Mouse (Mus musculus) layer of hippocampus, adult 8-10 months (tissue): Measurements from ENCODE around the gene Pla2g4e. TPM values are rescaled to one million over a fixed set of nuclear protein-coding genes. Genes with fewer than 3 reads are reported as not detected.

Source experiments
- DNase-seq, 2 experiments: peaks; one replicate each; pipeline ENCODE4 v3.0.0; 2022; ENCODE audit warnings: low spot score in 2 of 2
- total RNA-seq, 4 experiments: library from RNA; stranded (reverse); gene quantifications; 2 replicates each; pipeline ENCODE4 v1.2.4; 2022

Gene Pla2g4e
- total RNA-seq, 4 experiments from 2014 or later: 12.0 to 16.9 (median 13.3) TPM

DNA sequence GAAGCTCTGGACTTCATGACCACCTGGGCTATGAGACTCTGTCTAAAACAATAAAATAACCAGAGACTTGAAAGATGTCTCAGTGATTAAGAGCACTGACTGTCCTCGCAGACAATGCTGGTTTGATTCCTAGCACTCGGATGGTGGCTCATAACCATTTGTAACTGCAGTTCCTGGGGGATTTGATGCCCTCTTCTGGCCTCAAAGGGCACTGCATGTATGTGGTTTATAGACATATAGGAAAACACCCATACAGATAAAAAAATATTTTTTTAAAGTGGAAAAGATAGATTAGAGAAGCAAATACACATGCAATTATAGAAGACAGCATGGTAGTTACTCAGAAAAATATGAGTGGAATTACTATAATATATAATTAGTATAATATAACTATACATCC, 87.5 kb downstream of the Pla2g4e start:
- DNase-seq: no peak

DNA sequence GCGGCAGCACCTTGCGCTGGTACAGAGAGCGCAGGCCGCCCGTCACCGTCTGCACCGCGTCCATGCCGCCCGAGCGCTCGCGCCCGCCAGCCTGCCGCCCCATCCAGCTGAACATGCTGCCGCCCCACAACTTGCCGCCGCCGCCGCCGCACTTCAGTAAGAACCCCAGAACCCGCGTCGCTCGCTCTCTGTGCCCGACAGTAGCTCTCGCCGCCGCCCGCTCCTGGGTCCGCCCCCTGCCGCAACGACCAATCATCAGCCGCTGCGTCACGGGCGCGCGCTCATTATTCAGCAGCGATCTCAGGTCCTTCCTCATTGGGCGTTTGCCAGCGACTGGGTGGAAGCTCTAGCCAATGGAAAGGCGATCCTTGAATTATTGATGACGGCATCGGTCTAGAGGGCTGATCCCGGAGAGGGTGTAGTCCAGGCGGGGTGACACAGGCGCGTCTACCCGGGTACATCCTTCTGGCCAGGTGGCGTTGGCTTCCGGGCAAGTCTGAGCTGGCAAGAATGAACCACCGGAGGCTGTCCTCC, 90.7 kb downstream of the Pla2g4e start, which contains the start of gene Ehd4:
Gene Ehd4 (minus strand): TSS at position 246 of the 534 bp plus-strand sequence.
- DNase-seq: peak; percentile 96 to 97

DNA sequence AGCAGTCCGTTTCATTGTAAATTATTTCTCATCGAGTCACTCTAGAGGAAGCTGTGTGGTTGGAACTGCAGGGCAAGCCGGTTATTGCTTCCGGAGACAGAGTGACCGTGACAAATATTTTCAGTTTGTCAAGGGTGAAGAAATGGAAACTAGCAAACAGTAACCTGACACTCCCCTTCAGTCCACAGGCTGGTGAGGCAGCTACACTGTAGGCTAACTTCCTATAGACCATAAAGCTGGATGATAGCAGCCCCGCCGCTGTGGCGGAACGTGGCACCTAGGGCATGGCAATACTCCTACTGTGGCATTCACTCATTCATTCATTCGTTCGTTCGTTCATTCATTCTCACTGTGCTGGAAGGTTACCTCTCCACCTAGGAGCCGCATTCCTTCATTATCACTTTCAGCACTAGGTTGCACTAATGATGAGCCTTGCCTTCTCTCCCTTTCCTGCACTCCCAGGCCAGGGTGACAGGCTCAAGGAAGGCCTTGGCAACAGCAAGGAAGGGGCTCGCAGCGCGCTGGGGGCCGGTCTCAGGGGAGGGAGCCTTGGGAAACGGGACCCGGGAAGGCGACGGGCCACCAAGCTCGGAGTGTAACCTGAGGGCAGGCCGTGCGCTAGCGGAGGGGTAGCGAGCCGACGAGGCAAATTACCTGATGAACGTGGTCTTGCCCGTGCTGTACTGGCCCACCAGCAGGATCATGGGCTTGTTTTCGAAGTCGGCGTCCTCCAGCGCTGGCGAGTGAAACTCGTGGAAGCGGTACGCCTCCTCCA, 91.4 kb downstream of the Pla2g4e start:
- DNase-seq: no peak

DNA sequence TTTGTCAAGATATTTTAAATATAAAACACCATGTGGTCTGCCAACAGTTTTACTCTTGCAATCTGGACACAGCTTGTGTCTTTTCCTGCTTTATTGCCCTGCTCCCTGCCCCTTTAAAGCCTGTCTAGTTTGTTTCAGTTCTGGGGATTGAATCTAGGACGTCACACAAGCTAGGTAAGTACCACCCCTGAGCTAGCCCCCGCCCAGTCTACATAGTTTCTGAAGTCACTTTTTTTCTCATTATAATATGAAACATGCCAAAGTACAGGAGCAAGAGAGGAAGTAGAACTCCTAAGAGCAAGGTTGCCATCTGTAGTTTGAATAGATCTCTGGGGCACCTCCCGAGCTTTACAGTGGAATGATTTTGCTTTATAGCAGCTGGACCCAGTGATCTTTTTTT, 94.6 kb downstream of the Pla2g4e start:
- DNase-seq: no peak

DNA sequence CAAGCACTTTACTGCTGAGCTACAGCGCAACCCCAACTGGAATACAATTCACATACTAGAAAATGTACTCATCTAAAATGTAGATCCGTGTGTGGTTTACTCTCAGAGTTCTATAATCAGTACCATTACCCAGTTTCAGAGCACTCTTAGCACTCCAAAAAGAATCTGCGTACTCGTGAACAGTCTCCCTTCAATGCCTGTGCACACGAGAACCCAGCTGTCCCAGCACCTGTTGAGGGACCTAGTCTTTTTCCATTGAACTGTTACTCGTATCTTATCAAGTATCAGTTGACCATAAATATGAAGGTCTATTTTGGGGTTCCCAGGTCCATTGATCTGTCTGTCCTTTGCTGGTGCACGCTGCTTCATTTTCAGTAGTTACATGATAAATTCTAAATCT, 95.5 kb downstream of the Pla2g4e start:
- DNase-seq: no peak

DNA sequence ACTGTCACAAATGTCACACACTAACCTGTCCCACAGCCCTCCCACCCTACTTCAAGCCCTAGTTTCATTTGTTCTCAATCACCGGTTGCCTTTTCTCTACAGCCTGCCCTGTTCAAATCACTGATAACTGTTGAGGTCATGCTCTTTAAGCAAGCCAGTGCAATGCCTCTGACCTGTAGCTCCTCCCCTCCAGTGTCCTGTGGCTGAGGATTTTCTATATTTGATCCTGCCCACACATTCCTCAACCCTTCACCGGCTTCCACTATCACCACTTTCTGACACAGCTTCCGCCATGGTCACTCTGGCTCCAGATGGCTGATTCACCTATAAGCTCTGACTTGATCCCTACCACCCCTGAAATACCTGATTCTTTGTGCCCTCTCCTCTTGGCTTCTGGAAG, 97.1 kb downstream of the Pla2g4e start:
- DNase-seq: no peak

DNA sequence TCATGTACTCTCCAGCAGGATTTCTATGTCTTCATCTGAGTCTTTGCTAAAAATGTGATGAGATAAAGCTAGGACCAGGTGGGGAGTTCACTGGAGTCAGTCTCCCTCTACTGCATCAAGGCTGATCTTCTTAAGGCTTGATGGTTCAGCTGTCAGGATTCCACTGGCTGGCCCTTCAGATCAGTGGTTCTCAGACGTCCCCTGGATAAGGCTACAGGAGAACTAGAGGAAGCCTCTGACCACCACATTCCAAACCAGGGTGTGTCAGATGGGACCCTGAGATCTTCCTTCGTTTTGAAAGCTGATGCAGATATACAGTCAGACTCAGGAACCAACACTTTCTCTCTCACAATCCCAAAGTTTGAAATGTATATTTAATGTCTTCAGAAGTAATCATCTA, 97.8 kb downstream of the Pla2g4e start:
- no peak for DNase-seq

DNA sequence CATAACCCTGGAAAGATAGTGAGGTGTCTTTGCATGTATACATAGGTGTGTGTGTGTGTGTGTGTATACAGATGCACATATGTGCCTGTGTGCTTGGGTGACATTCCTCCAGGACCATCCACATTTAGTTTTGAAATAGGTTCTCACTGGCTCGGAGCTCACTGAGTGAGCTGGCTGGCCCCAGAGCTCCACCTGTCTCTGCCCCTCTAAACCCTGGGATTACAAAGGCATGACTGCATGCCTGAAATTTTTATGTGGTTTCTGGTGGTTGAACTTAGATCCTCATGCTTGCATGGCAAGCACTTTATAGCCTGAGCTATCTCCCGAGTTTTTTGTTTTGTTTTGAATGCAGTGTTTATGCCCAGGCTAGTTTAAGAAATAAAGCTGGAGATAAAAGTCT, 98.6 kb downstream of the Pla2g4e start:
- no peak for DNase-seq

DNA sequence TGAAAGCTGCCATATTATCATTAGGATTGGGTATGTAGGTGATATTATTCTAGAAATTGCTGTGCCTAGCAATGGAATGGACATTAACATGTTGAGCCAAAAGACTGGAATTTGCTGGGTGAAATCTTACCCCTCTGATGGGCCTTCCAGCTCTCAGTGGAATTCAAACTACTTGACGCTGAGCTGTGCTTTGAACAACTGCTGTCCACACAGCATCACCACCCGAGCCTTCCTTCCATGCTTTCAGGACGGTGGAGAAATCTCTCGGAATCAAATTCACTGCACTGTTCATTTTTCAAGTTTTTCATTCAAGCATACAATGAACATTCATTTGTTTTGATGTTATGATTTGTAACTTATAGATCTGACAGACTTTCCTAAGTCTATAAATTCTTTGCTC, 100.7 kb downstream of the Pla2g4e start:
- no peak for DNase-seq

DNA sequence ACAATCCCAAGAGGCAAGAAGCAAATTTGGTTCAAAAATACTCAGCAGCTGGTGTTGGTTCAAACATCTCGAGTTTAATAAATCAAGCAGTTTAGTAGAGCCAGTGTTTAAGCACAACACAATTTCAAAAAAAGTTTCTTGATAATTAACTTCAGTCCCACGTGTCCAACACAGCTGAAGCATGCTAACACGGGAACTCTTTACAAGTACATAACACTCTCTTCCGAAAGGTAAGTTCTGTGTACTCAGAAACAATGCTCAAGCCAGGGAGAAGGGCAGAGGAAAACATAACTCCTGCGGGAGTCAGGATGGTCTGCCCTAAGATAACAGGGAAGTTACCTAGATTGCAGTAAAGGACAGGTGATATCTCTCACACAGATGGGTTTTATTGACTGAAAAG, 102.8 kb downstream of the Pla2g4e start:
- DNase-seq: no peak

DNA sequence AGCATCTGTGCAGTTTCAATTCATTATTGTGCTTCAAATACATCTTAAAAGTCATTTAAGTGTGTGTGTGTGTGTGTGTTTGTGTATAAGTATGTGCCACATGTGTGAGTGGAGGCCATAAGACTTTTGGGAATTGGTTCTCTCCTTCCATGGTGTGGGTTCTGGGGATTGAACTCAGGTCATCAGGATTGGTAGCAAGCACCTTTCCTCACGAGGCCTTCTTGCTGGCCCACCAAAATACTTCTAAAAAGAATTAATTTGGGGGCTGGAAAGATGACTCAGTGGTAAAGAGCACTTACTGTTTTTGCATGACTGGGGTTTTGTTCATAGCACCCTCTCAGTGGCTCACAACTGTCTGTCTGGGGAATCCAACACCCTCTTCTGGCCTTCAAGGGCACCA, 103.5 kb downstream of the Pla2g4e start:
- no peak for DNase-seq

DNA sequence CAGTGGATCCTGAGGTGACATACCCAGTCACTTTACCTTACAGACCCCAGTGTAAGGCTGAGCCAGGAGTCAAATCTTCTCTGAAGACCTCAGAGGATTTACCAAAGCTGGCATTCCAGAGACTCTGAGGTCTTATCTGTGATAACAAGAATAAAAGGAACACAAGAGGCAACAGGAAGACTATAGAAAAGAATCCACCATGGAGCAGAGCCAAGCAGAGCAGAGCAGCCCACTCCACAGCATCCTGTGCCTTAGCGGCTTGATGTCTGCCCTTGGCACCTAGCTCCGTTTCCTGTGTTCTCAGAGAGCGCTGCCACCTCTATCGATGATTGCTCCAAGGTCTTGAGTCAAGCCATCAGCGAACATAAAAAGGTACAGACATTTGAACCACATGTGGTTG, 104.8 kb downstream of the Pla2g4e start:
- no peak for DNase-seq

DNA sequence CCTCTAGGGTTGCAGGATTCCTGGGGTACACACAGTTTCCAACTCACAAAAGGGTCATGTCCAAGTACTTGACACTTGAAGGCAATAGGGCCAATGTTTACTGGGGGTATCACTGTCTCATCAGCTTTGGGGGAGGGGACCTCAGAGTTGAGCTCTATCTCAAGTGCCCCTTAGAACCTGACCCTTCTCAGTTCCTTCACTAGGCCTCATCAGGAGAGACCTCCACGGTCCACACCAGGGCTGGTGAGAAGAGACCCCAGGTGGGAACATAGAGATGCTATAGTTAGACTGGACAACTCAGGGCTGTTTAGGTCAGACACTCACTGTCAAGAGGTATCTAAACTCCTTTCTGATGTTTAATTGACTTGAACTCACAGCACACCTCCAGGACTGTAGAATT, 106.0 kb downstream of the Pla2g4e start:
- no peak for DNase-seq

DNA sequence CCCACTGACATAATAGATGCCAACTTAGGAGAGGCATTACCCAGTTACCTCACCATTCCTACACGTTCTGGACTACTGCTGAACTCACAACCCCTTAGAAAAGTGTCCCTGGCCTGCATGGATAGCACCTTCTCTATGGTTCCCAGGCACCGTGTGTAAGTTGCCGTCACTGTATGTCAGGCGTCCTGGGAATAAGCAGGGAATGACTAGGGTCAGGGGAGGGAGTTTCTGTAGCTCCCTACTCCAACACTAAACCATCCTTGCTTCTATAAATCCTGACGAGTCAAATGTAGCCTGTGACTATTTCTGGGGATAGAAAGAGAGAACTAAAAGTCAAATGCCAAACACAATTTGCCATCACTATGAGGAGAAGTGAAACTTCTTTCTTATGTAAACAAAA, 107.9 kb downstream of the Pla2g4e start:
- no peak for DNase-seq

DNA sequence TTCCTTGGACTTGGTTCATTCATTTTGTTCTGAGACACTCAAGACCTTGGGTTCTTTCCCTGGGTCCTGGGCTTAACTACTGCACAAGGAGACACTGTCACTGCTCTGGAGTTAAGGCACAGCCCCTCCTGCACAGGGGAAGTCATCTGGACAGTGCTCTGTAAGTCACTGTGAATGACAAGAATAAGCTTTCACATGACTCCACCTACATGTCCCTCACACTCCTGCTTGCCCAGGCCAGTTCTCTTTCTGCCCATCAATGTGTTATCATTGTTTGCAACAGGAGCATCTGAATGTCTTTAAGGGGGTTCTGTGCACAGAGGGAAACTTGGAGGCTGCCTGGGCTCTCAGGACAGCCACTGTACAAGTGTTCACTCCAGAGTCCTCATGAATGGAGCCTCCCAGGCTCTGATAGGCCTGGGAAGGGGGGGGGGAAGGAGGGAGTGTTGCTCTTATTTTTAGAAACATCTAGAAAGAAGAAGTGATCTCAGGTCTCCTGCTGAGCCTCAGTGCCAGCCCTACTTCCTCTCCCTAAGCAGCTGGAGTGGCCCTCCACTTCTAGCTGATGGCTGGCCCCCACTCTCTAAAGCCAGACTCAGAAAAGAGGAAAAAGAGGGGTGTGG, 110.6 kb downstream of the Pla2g4e start:
- no peak for DNase-seq

DNA sequence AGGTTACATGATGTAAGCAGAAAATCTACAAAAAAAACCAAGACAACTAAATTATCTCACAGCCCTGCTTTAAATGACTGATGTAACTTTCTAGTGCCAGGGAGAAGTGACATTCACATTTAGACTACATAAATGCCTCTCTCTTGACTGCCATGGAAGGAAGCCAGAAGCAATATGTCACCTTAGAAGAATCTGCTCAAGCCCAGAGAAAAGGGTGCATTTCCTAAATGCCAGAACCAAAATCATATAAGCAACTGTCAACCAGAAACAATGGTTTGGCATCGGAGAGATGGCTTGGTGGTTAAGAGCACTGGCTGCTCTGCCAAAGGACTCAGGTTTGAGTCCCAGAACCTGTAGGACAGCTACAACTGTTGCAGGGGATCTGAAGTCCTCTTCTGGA, 113.3 kb downstream of the Pla2g4e start:
- DNase-seq: no peak

DNA sequence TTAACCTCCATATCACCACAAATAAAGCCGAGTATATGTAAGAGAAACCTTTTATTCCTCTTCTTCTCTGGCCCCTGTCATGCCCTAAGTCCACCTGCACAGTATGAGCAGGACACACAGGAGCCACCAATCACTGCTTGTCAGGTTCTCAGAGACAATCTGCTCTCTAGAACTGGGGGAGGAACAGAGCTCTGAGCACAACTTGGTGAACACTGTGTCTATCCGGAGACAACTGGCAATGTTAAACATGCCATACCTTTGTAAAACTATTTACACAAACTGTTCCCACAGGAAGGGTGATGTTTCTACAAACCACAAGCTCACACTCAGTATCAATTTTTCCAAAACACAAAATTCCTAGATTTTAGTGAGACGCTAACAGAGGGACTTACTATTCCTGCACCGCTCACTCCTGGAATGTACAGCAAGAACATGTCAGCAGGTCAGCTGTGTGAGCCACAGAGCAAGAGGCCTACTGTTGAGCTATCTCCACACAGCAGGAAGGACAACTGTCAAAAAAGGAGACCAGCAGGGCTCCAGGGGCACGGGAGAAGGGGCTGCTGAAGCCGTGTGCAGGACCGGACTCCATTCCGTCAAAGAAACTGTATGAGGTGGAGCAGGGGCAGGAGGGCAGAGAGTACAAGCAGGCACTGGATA, 115.8 kb downstream of the Pla2g4e start:
- no peak for DNase-seq

DNA sequence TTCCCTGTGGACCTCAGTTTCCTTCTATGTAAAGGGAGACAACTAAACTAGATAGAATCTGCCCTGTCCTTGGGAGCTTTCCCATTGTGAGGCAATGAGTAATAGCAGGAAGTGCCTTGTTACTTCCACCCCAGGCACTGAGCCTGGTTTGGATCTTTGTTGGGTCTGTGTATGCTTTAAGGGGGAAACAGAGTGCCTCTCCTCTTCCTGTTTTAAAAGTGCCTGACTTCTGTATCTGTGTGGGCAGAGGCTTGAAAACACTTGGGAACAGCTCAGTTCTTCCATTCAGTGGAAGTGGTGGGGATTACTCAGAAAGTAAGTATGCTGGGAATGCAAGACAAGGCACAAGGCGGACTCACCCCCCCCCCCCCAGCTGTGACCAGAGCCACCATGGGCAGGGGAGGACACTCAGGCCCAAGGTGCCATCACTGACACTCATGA, 116.5 kb downstream of the Pla2g4e start:
- DNase-seq: no peak

DNA sequence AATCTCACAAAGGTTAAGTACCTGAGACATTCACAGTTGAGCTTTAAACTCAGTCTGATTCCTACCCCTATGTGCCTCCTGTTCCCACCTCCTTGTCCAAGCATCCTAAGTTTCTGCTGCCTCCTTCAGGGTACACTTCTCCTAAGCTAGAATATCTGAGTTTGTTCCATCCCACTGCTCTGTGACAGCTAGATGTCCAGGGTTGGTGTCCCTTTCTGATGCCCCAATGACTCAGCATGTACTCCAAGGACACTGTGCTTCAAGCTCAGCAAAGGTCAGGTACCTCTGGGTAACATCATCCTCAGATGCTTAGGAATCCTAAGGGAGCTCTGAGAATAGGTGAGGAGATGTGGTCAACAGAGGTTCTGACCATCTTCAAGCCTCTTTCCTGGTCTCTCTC, 117.1 kb downstream of the Pla2g4e start:
- no peak for DNase-seq

DNA sequence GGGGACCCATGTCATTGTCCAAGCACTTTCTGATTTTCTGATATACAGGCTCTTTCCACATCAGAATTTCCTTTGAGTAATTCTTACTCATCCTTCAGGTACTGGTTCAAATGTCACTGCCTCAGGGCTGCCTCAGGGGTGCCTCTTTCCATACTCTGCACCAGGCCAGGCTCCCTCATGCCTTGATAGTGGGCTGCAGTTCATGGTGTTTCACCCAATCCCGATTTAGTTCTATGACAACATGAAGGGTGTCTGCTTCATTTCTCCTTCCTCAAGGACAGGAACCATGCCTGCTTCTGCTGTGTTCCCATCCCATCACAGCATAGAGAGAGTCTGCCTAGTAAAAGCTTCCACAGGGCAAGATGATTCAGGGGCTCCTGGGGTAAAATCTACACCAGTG, 118.2 kb downstream of the Pla2g4e start:
- DNase-seq: no peak

DNA sequence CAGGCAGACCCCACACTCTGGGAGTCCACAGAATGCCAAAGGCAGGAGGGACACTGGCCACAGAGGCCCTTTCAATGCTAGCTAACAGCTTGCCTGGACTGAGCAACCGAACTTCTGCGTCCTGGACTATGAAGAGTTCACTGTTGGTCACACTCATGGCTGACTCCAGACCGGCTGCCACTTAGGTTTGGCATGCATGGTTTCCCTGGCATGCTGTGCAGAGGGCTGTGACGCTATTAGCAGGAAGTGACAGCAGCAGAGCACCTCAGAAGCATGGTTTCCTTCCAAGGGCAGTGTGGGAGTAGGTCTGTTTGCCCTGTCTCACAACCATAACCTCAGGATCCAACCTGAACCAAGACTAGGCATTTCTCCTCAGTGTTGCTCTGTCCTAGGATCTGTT, 118.7 kb downstream of the Pla2g4e start:
- no peak for DNase-seq

DNA sequence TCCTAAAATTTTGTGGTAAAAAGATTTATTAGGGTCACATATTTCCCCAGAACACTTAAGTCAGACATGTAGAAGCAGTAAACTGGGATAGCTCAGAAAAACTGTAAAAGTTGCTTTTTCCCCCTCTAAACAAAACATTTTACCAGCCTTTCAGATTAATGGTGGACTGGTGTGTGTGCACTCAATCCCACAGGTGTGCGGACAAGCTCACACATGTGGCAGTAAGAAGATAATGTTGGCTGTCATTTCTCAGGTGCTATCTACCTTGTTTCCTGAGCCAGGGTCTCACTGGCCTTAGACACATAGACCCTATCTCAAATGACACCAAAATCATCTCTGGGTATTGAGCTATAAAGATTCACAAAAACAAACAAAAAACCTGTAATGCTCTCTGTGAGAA, 119.7 kb downstream of the Pla2g4e start:
- no peak for DNase-seq
